Comparison of ENCODE assay signal across 9 mouse cellular contexts in the genomic region with DNA sequence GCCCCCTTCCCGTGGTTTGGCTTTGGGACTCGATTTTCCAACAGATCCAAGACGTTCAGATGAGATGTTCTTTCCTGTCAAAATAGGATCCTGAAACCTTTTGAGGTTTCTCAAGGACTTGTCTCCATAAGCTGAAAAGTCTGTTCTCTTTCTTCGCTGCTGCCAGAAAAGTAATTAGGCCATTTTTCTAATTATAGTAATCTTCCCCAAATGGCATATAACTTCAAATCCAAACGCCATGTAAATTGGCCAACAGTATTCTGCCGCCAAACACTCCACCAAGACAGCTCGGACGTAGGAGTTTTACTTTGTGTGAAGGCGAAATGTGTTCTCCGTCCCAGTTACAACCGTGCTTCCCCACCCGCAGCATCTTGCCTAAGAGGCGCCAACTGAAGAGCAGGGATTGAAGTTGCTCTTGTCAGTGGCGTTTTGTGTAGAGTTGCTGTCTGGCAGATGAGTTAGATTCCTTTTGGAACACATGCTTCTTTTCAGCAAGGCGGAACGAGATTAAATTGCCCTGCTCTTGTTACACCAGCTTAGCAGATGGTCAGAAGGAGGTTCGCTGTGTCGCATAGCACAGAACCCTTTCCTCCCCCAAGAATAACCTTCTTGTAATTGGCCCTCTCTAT.
DNase-seq lines count a peak whose midpoint lies in the region; ATAC-seq lines count a peak whose summit lies in the region.
"Had no signal": no experiment of that assay in that cellular context is flagged by ENCODE, and none has a peak within 500 bp of the region (broad histone marks: within the 10 kb centered on the region; RNA-seq: fewer than 3 reads in every experiment).

No protein-coding gene starts in this region.

- H3K4me3 ChIP-seq in hindbrain, embryonic 11.5 days (ENCODE audit: low read depth, low read length), result 0 out of 2 replicates have a peak overlapping the region, but pooled peaks have one; percentile 11
- peak overlapping the region; percentile 34 for H3K4me3 ChIP-seq in limb, embryonic 12.5 days (replicated peaks)

- no peaks in the 10 kb centered on the region for H3K27me3 ChIP-seq in hindbrain, embryonic 11.5 days (ENCODE audit: control insufficient read depth, insufficient read depth, low read length)
- peaks cover 17% of the 10 kb centered on the region for H3K27me3 ChIP-seq in limb, embryonic 12.5 days

- no peaks in the 10 kb centered on the region for H3K9me3 ChIP-seq in hindbrain, embryonic 11.5 days (ENCODE audit: control insufficient read depth, low read length)
- H3K9me3 ChIP-seq in limb, embryonic 12.5 days, result no peaks in the 10 kb centered on the region

- peak; percentile 12 for DNase-seq in kidney, postnatal 14 days
- no peak for DNase-seq in kidney, postnatal 25 days
- DNase-seq in cerebellum, postnatal 25 days, result peak; percentile 35 to 56
- DNase-seq in hindbrain, embryonic 11.5 days (ENCODE audit: low spot score), result peak; percentile 38
- DNase-seq in retina, embryonic 14.5 days (ENCODE audit: low spot score), result peak; percentile 41
- DNase-seq in adrenal gland, postnatal 14 days, result no peak
- DNase-seq in adrenal gland, postnatal 4 days (ENCODE audit: low spot score in 2 of 2), result no peak

- ATAC-seq in hindbrain, embryonic 11.5 days (ENCODE audit: low FRiP score), result peak; percentile 34; the same call in 1 of the 2 replicates
- ATAC-seq in limb, embryonic 12.5 days (ENCODE audit: insufficient number of reproducible peaks, insufficient read depth, low FRiP score, low TSS enrichment, low read depth), result no peak
- ATAC-seq: Patski had no signal

- H3K4me1 ChIP-seq in hindbrain, embryonic 11.5 days (replicated peaks; ENCODE audit: control insufficient read depth, insufficient read depth, low read length), result peaks cover 2% of the 10 kb centered on the region; the same call in 1 of the 2 replicates
- H3K4me1 ChIP-seq in limb, embryonic 12.5 days (replicated peaks), result peaks cover 18% of the 10 kb centered on the region

- WGBS in hindbrain, embryonic 11.5 days, result 28% methylated on average over 18 of the region's 18 CpGs
- 13% methylated on average over 18 of the region's 18 CpGs for WGBS in limb, embryonic 12.5 days

- no peak overlapping the region for H3K27ac ChIP-seq in hindbrain, embryonic 11.5 days (ENCODE audit: low read depth, low read length)
- H3K27ac ChIP-seq in limb, embryonic 12.5 days, result no peak overlapping the region

- peak overlapping the region; percentile 12 for H3K4me2 ChIP-seq in hindbrain, embryonic 11.5 days (replicated peaks; ENCODE audit: low read depth, low read length)
- H3K4me2 ChIP-seq in limb, embryonic 12.5 days, result peak overlapping the region; percentile 66

- no peaks in the 10 kb centered on the region for H3K36me3 ChIP-seq in hindbrain, embryonic 11.5 days (ENCODE audit: control insufficient read depth, insufficient read depth, low read length)
- no peaks in the 10 kb centered on the region for H3K36me3 ChIP-seq in limb, embryonic 12.5 days

- no peak overlapping the region for H3K9ac ChIP-seq in hindbrain, embryonic 11.5 days (ENCODE audit: low read depth, low read length)
- H3K9ac ChIP-seq in limb, embryonic 12.5 days (replicated peaks), result no peak overlapping the region

Comparison
In these comparisons a context has a peak if more than half of its experiments do, and no peak if none do; other contexts are left out.
1. DNase-seq: peak in kidney, postnatal 14 days (single experiment), cerebellum, postnatal 25 days (2 of 2), hindbrain, embryonic 11.5 days (single experiment) and retina, embryonic 14.5 days (single experiment); none in kidney, postnatal 25 days (0 of 2), adrenal gland, postnatal 14 days (single experiment) and adrenal gland, postnatal 4 days (0 of 2).